Mouse (Mus musculus): ENCODE results near the gene Cdhr3. TPM values are rescaled to one million over a fixed set of nuclear protein-coding genes. Genes with fewer than 3 reads are reported as not detected.

Gene Cdhr3
- polyA plus RNA-seq, 1 experiment from 2014 or later = 2.6 TPM

GRCm38 (mm10) chr12:33034343-33035088 is 58.2 kb downstream of the Cdhr3 start:
- H3K4me2 ChIP-seq (replicated peaks) = no peak overlapping the region
- no peak for ATAC-seq (ENCODE audit: insufficient number of reproducible peaks, low FRiP score, low TSS enrichment, low read depth)
- no peak overlapping the region for H3K4me3 ChIP-seq (replicated peaks)
- WGBS = 50% methylated on average over 12 of the region's 12 CpGs
- no peaks in the 10 kb centered on the region for H3K36me3 ChIP-seq
- H3K27me3 ChIP-seq = no peaks in the 10 kb centered on the region
- H3K27ac ChIP-seq (replicated peaks) = no peak overlapping the region
- H3K4me1 ChIP-seq = peaks cover 37% of the 10 kb centered on the region
- H3K9ac ChIP-seq = no peak overlapping the region
- H3K9me3 ChIP-seq (replicated peaks) = no peaks in the 10 kb centered on the region

GRCm38 (mm10) chr12:33033221-33033620 is 59.5 kb downstream of the Cdhr3 start:
- ATAC-seq (ENCODE audit: insufficient number of reproducible peaks, low FRiP score, low TSS enrichment, low read depth) = no peak
- Histone ChIP-seq H3K4me2 (replicated peaks) (no peak overlapping the region), H3K4me3 (replicated peaks) (no peak overlapping the region), H3K27ac (replicated peaks) (no peak overlapping the region), H3K27me3 (no peaks in the 10 kb centered on the region), H3K9ac (no peak overlapping the region), H3K9me3 (replicated peaks) (no peaks in the 10 kb centered on the region), H3K36me3 (no peaks in the 10 kb centered on the region), H3K4me1 (peaks cover 48% of the 10 kb centered on the region)
- 69% methylated on average over 6 of the region's 6 CpGs for WGBS

GRCm38 (mm10) chr12:33030589-33030988 is 62.1 kb downstream of the Cdhr3 start:
- WGBS = 61% methylated on average over 2 of the region's 2 CpGs
- Histone ChIP-seq H3K27ac (replicated peaks) (peak overlapping the region; percentile 56; the same call in 1 of the 2 replicates), H3K4me2 (replicated peaks) (no peak overlapping the region), H3K9me3 (replicated peaks) (no peaks in the 10 kb centered on the region), H3K9ac (no peak overlapping the region), H3K4me3 (replicated peaks) (no peak overlapping the region), H3K4me1 (peaks cover 51% of the 10 kb centered on the region), H3K36me3 (no peaks in the 10 kb centered on the region), H3K27me3 (0 out of 2 replicates have a peak, but pooled peaks cover 3% of the 10 kb centered on the region)
- ATAC-seq (ENCODE audit: insufficient number of reproducible peaks, low FRiP score, low TSS enrichment, low read depth) = no peak

- Histone ChIP-seq H3K9ac (no peak overlapping the region), H3K4me1 (peaks cover 46% of the 10 kb centered on the region), H3K36me3 (no peaks in the 10 kb centered on the region), H3K27me3 (0 out of 2 replicates have a peak, but pooled peaks cover 3% of the 10 kb centered on the region), H3K9me3 (replicated peaks) (no peaks in the 10 kb centered on the region), H3K27ac (replicated peaks) (peak overlapping the region; percentile 56), H3K4me2 (replicated peaks) (no peak overlapping the region), H3K4me3 (replicated peaks) (no peak overlapping the region)
- ATAC-seq (ENCODE audit: insufficient number of reproducible peaks, low FRiP score, low TSS enrichment, low read depth) = no peak; the same call in 1 of the 2 replicates
- 41% methylated on average over 13 of the region's 13 CpGs for WGBS
Observed at GRCm38 (mm10) chr12:33030066-33030465, 62.6 kb downstream of the Cdhr3 start.

GRCm38 (mm10) chr12:33028708-33029107 is 64.0 kb downstream of the Cdhr3 start:
- no peak overlapping the region for H3K4me3 ChIP-seq (replicated peaks)
- no peak for ATAC-seq (ENCODE audit: insufficient number of reproducible peaks, low FRiP score, low TSS enrichment, low read depth)
- H3K27ac ChIP-seq (replicated peaks) = no peak overlapping the region
- no peaks in the 10 kb centered on the region for H3K9me3 ChIP-seq (replicated peaks)
- H3K9ac ChIP-seq = no peak overlapping the region
- peaks cover 43% of the 10 kb centered on the region for H3K4me1 ChIP-seq
- H3K4me2 ChIP-seq (replicated peaks) = no peak overlapping the region
- WGBS = 57% methylated on average over 13 of the region's 13 CpGs
- 0 out of 2 replicates have a peak, but pooled peaks cover 3% of the 10 kb centered on the region for H3K27me3 ChIP-seq
- no peaks in the 10 kb centered on the region for H3K36me3 ChIP-seq

GRCm38 (mm10) chr12:33028109-33028691 is 64.5 kb downstream of the Cdhr3 start:
- ATAC-seq (ENCODE audit: insufficient number of reproducible peaks, low FRiP score, low TSS enrichment, low read depth) = no peak
- WGBS = 49% methylated on average over 10 of the region's 10 CpGs
- H3K4me2 ChIP-seq (replicated peaks) = no peak overlapping the region
- 0 out of 2 replicates have a peak, but pooled peaks cover 3% of the 10 kb centered on the region for H3K27me3 ChIP-seq
- H3K4me3 ChIP-seq (replicated peaks) = no peak overlapping the region
- H3K9me3 ChIP-seq (replicated peaks) = no peaks in the 10 kb centered on the region
- peaks cover 43% of the 10 kb centered on the region for H3K4me1 ChIP-seq
- no peaks in the 10 kb centered on the region for H3K36me3 ChIP-seq
- H3K9ac ChIP-seq = no peak overlapping the region
- no peak overlapping the region for H3K27ac ChIP-seq (replicated peaks)

GRCm38 (mm10) chr12:33027093-33027492 is 65.6 kb downstream of the Cdhr3 start:
- 0 out of 2 replicates have a peak, but pooled peaks have one; percentile 22 for ATAC-seq (ENCODE audit: insufficient number of reproducible peaks, low FRiP score, low TSS enrichment, low read depth)

GRCm38 (mm10) chr12:33024524-33024923 is 68.2 kb downstream of the Cdhr3 start:
- H3K4me3 ChIP-seq (replicated peaks) = no peak overlapping the region
- WGBS = 36% methylated on average over 6 of the region's 6 CpGs
- peaks cover 37% of the 10 kb centered on the region for H3K4me1 ChIP-seq
- H3K27ac ChIP-seq (replicated peaks) = no peak overlapping the region
- ATAC-seq (ENCODE audit: insufficient number of reproducible peaks, low FRiP score, low TSS enrichment, low read depth) = no peak
- H3K27me3 ChIP-seq = 0 out of 2 replicates have a peak, but pooled peaks cover 3% of the 10 kb centered on the region
- H3K9me3 ChIP-seq (replicated peaks) = no peaks in the 10 kb centered on the region
- H3K9ac ChIP-seq = no peak overlapping the region
- no peak overlapping the region for H3K4me2 ChIP-seq (replicated peaks)
- H3K36me3 ChIP-seq = no peaks in the 10 kb centered on the region

More at GRCm38 (mm10) chr12:33027093-33027492, 65.6 kb downstream of the Cdhr3 start:
- H3K27ac ChIP-seq (replicated peaks) = no peak overlapping the region
- H3K4me2 ChIP-seq (replicated peaks) = peak overlapping the region; percentile 35
- H3K4me1 ChIP-seq = peaks cover 43% of the 10 kb centered on the region
- 4% methylated on average over 10 of the region's 10 CpGs for WGBS
- H3K36me3 ChIP-seq = no peaks in the 10 kb centered on the region
- H3K9me3 ChIP-seq (replicated peaks) = no peaks in the 10 kb centered on the region
- H3K4me3 ChIP-seq (replicated peaks) = no peak overlapping the region
- H3K9ac ChIP-seq = no peak overlapping the region
- 0 out of 2 replicates have a peak, but pooled peaks cover 3% of the 10 kb centered on the region for H3K27me3 ChIP-seq

GRCm38 (mm10) chr12:33021751-33022150 is 70.9 kb downstream of the Cdhr3 start:
- peaks cover 27% of the 10 kb centered on the region for H3K4me1 ChIP-seq
- H3K36me3 ChIP-seq = no peaks in the 10 kb centered on the region
- H3K4me3 ChIP-seq (replicated peaks) = no peak overlapping the region
- no peak for ATAC-seq (ENCODE audit: insufficient number of reproducible peaks, low FRiP score, low TSS enrichment, low read depth)
- no peak overlapping the region for H3K4me2 ChIP-seq (replicated peaks)
- no peak overlapping the region for H3K9ac ChIP-seq
- no peak overlapping the region for H3K27ac ChIP-seq (replicated peaks)
- no peaks in the 10 kb centered on the region for H3K9me3 ChIP-seq (replicated peaks)
- H3K27me3 ChIP-seq = 0 out of 2 replicates have a peak, but pooled peaks cover 3% of the 10 kb centered on the region
- WGBS = 89% methylated on average over 4 of the region's 4 CpGs

- H3K9ac ChIP-seq = no peak overlapping the region
- no peak for ATAC-seq (ENCODE audit: insufficient number of reproducible peaks, low FRiP score, low TSS enrichment, low read depth)
- H3K27ac ChIP-seq (replicated peaks) = no peak overlapping the region
- no peaks in the 10 kb centered on the region for H3K27me3 ChIP-seq
- H3K4me2 ChIP-seq (replicated peaks) = no peak overlapping the region
- 81% methylated on average over 9 of the region's 9 CpGs for WGBS
- H3K4me3 ChIP-seq (replicated peaks) = no peak overlapping the region
- H3K36me3 ChIP-seq = no peaks in the 10 kb centered on the region
- H3K4me1 ChIP-seq = peaks cover 31% of the 10 kb centered on the region
- H3K9me3 ChIP-seq (replicated peaks) = no peaks in the 10 kb centered on the region
Observed at GRCm38 (mm10) chr12:33021140-33021539, 71.5 kb downstream of the Cdhr3 start.

- no peak overlapping the region for H3K9ac ChIP-seq
- no peak for ATAC-seq (ENCODE audit: insufficient number of reproducible peaks, low FRiP score, low TSS enrichment, low read depth)
- 71% methylated on average over 6 of the region's 6 CpGs for WGBS
Observed at GRCm38 (mm10) chr12:33020011-33020410, 72.7 kb downstream of the Cdhr3 start.

More at GRCm38 (mm10) chr12:33020011-33020410, 72.7 kb downstream of the Cdhr3 start:
- Histone ChIP-seq H3K4me2 (replicated peaks) (no peak overlapping the region), H3K27ac (replicated peaks) (peak overlapping the region; percentile 56), H3K27me3 (no peaks in the 10 kb centered on the region), H3K9me3 (replicated peaks) (no peaks in the 10 kb centered on the region), H3K36me3 (no peaks in the 10 kb centered on the region), H3K4me1 (peaks cover 31% of the 10 kb centered on the region), H3K4me3 (replicated peaks) (no peak overlapping the region)
